Mouse (Mus musculus) embryonic facial prominence, embryonic 14.5 days (tissue): ENCODE measurements around the gene Radil. TPM values are rescaled to one million over a fixed set of nuclear protein-coding genes. Genes with fewer than 3 reads are reported as not detected.

Source experiments
- ATAC-seq: fragments of 200-750 bp; cut with Nextera tagmentation; 2 replicates; pipeline ENCODE4 v1.8.0; 2017; ENCODE audit warnings: low read depth, moderate number of reproducible peaks, moderate TSS enrichment
- DNase-seq: peaks from one replicate; pipeline ENCODE4 v3.0.0-alpha.2; 2015; ENCODE audit warnings: low spot score
- H3K27ac ChIP-seq: fragments of 300-500 bp; sonication (generic); replicated peaks from 2 replicates; pipeline ENCODE4 v1.5.1; 2014; ENCODE audit warnings: low read depth, mild to moderate bottlenecking, low read length, moderate library complexity
- H3K27me3 ChIP-seq: fragments of 300-500 bp; sonication (generic); replicated peaks from 2 replicates; pipeline ENCODE4 v1.6.1; 2014; ENCODE audit warnings: low read length; ENCODE audit not compliant: control insufficient read depth, insufficient read depth
- H3K36me3 ChIP-seq: fragments of 300-500 bp; sonication (generic); 2 replicates; pipeline ENCODE4 v1.6.1; 2014; ENCODE audit warnings: low read length, mixed read lengths; ENCODE audit not compliant: control insufficient read depth, insufficient read depth
- H3K4me1 ChIP-seq: fragments of 300-500 bp; sonication (generic); 2 replicates; pipeline ENCODE4 v1.6.1; 2014; ENCODE audit warnings: antibody characterized with exemption, low read length; ENCODE audit not compliant: control insufficient read depth, insufficient read depth
- H3K4me2 ChIP-seq: fragments of 300-500 bp; sonication (generic); 2 replicates; pipeline ENCODE4 v1.6.1; 2014; ENCODE audit warnings: low read depth, mild to moderate bottlenecking, low read length, moderate library complexity, mixed read lengths
- H3K4me3 ChIP-seq: fragments of 300-500 bp; sonication (generic); 2 replicates; pipeline ENCODE4 v1.5.1; 2014; ENCODE audit warnings: low read depth, mild to moderate bottlenecking, low read length
- H3K9ac ChIP-seq: fragments of 300-500 bp; sonication (generic); 2 replicates; pipeline ENCODE4 v1.6.1; 2014; ENCODE audit warnings: low read depth, mild to moderate bottlenecking, low read length, moderate library complexity, mixed read lengths
- H3K9me3 ChIP-seq: fragments of 300-500 bp; sonication (generic); 2 replicates; pipeline ENCODE4 v1.6.1; 2016; ENCODE audit warnings: low read length; ENCODE audit not compliant: control insufficient read depth
- WGBS: fragments of 180-500 bp; shearing (Covaris S2); extraction: QIAGEN DNeasy Blood & Tissue Kit; methylation state at CpG from one replicate; pipeline ENCODE4 v1.1.7; 2014; 5-methylcytosine and 5-hydroxymethylcytosine counted together
- polyA plus RNA-seq: library from polyadenylated mRNA; unstranded; fragments of >200 nt; fragmentation: Nextera tagmentation; extraction: Ambion mirVana; gene quantifications from 2 replicates; pipeline ENCODE4 v1.2.1, GENCODE M21; 2014

Gene Radil
- polyA plus RNA-seq, 1 experiment from 2014 or later = 5.4 TPM

DNA sequence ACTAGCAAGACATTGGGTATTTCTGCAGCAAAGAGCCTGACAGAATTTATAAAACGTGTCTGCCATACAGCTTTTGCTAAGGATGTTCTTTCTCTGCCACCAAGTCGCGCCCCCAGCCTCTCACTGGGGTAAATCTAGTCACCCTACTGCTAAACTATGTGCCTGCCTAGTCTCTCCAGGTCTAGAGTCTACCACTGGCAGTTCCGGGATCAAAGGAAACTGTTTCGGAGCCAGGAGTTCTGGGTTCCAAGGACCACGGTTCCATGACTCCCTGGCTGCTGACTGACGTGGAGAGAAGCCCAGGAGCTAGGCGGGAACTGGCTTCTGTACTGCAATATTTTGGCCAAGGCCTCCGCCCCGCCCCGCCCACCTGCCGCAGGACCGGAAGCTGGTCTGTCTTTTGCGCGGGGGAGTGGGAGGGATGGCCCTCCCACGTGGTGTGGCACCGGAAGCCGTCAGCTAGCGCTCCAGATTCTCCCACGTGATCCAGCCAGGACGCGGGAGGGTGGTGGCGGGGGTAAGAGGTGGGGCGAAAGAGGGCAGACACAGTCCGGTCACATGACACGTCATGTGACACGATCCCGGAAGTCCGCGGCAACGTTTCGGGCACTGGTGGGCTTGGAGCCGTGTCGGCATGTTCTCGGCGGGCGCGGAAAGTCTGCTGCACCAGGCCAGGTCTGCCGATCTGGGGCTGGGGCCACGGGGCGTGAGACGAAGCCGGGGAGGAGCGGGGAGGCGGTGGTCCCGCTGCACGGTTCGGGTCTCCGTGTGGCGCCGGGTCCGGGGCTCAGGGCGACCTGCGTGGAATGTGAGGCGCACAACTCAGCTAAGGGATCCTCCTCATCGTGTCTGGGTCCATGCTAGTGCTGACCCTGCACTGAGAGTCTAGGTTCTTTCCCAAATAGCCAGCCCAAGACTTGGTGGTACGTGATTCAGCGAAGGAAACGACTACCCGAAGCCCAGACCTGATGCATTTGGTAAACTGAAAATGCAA, 87.1 kb downstream of the Radil start, which contains the start of gene Ap5z1:
Ap5z1 (plus strand) TSS at position 484 of the 994 bp plus-strand sequence.
- peak; percentile 92 for ATAC-seq
- Histone ChIP-seq H3K9ac (peak within 1 kb of the TSS; percentile 77), H3K4me2 (peak within 1 kb of the TSS; percentile 72), H3K4me3 (peak within 1 kb of the TSS; percentile 86), H3K27me3 (no peaks in the 10 kb centered on the region), H3K4me1 (peaks cover 4% of the 10 kb centered on the region), H3K27ac (peak within 1 kb of the TSS; percentile 91), H3K9me3 (no peaks in the 10 kb centered on the region), H3K36me3 (peaks cover 42% of the 10 kb centered on the region)
- 2% methylated on average over 47 of the region's 60 CpGs for WGBS
- DNase-seq = peak; percentile 98

DNA sequence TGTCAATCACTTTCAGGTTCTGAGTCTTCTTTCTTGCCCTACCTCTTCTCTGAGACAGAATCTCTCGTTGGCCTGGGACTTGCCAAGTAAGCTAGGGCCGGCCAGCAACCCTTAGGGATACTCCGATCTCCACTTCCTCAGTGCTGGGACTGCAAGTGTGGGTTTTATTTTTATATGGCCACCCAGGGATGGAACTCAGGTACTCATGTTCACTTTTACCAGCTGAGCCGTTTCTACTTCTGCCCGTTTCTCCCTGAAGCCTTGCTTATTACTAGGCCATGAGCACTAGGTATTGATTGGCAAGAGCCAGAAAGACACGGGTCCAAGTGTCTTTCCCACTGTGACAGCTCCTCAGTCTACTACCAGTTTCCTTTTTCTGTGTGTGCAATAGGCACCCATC, 87.9 kb downstream of the Radil start:
- DNase-seq = no peak
- H3K9me3 ChIP-seq = no peaks in the 10 kb centered on the region
- peak overlapping the region; percentile 72 for H3K4me2 ChIP-seq
- H3K4me3 ChIP-seq = peak overlapping the region; percentile 86; the same call in 1 of the 2 replicates
- 83% methylated on average over 6 of the region's 6 CpGs for WGBS
- peaks cover 45% of the 10 kb centered on the region for H3K36me3 ChIP-seq
- H3K4me1 ChIP-seq = peaks cover 4% of the 10 kb centered on the region
- H3K9ac ChIP-seq = peak overlapping the region; percentile 63; the same call in 1 of the 2 replicates
- peak overlapping the region; percentile 91 for H3K27ac ChIP-seq
- ATAC-seq = no peak
- no peaks in the 10 kb centered on the region for H3K27me3 ChIP-seq

DNA sequence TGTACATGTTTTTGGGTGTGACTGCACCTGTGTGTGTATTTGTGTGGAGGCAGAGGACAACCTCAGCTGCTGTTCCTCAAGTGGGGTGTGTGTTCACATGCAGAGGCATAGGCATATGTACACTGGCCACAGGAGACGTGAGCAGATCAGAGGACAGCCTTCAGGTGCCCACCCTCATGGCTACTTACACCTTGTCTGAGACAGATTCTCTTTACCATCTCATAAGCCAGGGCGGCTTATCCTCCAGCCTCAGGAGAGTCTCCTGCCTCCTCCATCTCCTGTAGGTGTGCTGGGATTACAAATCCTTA, 88.3 kb downstream of the Radil start:
- H3K9ac ChIP-seq = no peak overlapping the region
- no peak overlapping the region for H3K27ac ChIP-seq
- peaks cover 4% of the 10 kb centered on the region for H3K4me1 ChIP-seq
- H3K27me3 ChIP-seq = no peaks in the 10 kb centered on the region
- no peaks in the 10 kb centered on the region for H3K9me3 ChIP-seq
- H3K4me2 ChIP-seq = no peak overlapping the region
- DNase-seq (no peak), ATAC-seq (no peak)
- H3K4me3 ChIP-seq = no peak overlapping the region
- H3K36me3 ChIP-seq = peaks cover 45% of the 10 kb centered on the region
- 96% methylated on average over 2 of the region's 2 CpGs for WGBS

DNA sequence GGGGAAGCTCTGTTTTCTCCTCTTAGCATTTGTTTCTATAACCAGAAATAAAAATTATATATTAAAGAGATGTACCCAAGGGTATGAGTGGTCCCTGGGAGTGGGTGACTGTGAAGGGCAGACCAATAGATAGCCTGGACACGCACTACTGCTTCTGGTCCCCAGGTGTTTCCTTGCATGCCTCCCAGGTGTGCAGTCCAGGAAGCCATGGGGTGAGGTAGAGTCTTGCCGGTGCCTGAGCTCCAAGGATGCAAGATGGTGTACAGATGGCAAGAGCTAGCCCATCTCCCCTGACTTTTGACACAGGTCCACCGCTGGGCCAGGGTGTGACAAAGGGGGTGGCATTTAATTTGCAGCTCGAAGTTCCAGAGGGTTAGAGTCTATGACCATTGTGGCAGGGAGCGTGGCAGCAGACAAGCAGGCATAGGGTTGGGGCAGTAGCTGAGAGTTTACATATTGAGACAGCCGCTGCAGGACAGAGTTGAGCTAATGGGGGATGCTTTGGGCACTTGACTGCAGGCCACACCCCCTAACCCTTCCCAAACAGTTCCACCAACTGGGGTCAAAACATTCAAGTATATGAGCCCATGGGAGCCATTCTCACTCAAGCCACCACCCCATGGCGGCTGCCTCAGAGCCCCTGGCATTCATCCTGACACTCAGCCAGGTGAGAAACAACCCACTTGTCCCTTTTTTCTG, 88.8 kb downstream of the Radil start:
- H3K9me3 ChIP-seq = no peaks in the 10 kb centered on the region
- ATAC-seq = no peak
- WGBS = 97% methylated on average over 6 of the region's 7 CpGs
- H3K27me3 ChIP-seq = no peaks in the 10 kb centered on the region
- peaks cover 4% of the 10 kb centered on the region for H3K4me1 ChIP-seq
- no peak overlapping the region for H3K27ac ChIP-seq
- DNase-seq = no peak
- no peak overlapping the region for H3K9ac ChIP-seq
- no peak overlapping the region for H3K4me3 ChIP-seq
- H3K36me3 ChIP-seq = peaks cover 46% of the 10 kb centered on the region
- H3K4me2 ChIP-seq = no peak overlapping the region

DNA sequence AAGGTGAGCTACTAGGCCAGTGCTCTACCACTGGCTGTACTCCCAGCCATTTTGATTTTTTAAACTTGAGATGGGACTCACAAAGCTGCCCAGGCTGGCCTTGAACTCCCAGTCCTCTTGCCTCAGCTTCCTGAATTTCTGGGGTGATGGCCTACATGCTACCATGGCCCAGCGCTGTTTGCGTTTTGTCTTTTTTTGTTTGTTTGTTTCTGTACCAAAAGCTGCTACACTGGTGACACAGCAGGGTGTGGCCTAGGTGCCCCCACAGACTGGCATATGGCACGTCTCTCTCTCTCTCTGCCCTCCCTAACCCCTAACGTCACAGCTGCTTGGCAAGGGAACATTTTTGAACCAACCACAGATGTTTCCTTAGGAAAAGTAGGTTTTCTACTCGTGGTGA, 91.1 kb downstream of the Radil start:
- Histone ChIP-seq H3K4me2 (no peak overlapping the region), H3K9ac (no peak overlapping the region), H3K36me3 (peaks cover 66% of the 10 kb centered on the region), H3K9me3 (no peaks in the 10 kb centered on the region), H3K27me3 (no peaks in the 10 kb centered on the region), H3K4me1 (peaks cover 4% of the 10 kb centered on the region), H3K27ac (peak overlapping the region; percentile 71; the same call in 1 of the 2 replicates), H3K4me3 (no peak overlapping the region)
- no peak for DNase-seq
- WGBS = 68% methylated on average over 5 of the region's 5 CpGs
- no peak for ATAC-seq

DNA sequence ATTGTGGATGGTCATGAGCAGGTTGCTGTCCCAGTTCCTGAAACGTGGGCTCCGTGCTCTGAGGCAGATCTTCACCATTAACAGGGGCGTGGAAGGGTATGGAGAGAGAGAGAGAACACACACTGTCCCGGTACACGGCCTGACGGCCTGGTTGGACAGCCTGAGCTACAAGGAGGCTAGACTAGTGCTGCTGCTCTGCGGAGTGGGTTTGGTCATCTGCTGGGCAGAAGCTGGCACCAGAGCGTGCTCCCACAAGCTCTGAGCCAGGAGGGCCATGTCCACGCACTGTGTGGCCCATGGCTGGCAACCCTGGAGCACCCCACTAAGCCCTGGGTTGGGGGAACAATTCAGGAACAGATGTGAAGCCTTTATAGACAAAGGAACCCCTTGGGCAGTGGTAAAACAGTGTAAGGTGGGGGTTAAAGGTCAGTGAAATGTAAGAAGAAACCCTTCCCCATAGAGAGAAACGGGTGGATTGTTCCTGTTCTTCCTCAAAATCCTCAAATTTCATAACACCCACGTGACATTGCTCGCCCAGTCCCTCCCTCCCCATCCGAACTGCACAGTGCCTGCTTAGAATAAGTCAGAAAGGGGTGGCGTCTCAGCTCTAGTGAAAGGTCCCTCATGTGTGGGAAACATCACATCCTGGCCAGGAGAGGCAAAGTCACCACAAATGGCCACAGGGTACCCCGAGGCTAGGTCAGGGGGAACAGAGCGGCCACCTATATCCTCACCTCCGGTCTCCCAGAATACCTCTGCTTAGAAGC, 91.9 kb downstream of the Radil start:
- H3K9ac ChIP-seq = 0 out of 2 replicates have a peak overlapping the region, but pooled peaks have one; percentile 5
- no peaks in the 10 kb centered on the region for H3K4me1 ChIP-seq
- H3K9me3 ChIP-seq = no peaks in the 10 kb centered on the region
- peaks cover 75% of the 10 kb centered on the region for H3K36me3 ChIP-seq
- ATAC-seq = no peak
- no peaks in the 10 kb centered on the region for H3K27me3 ChIP-seq
- H3K4me3 ChIP-seq = no peak overlapping the region
- WGBS = 82% methylated on average over 17 of the region's 17 CpGs
- peak; percentile 22 for DNase-seq
- 0 out of 2 replicates have a peak overlapping the region, but pooled peaks have one; percentile 33 for H3K27ac ChIP-seq
- H3K4me2 ChIP-seq = no peak overlapping the region

DNA sequence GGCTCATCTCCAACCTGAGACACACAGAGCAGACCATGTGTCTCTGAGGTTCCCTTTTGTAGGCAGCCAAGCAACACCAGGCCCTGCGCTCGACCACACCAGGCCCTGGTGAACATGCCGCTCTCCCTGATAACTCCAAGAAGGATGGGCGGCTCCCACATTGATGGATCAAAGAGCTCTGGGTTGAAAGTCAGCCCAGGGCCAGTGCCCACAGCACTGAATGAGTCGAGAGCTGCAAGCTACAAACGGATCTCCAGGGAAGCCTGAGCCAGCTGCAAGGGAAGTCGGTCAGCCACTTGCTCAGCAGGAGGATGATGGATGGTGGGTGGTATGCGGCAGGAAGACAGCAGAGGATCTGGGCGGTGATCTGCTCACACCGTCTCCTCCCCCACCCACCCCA, 93.6 kb downstream of the Radil start:
- Histone ChIP-seq H3K36me3 (peaks cover 88% of the 10 kb centered on the region), H3K27ac (no peak overlapping the region), H3K4me1 (no peaks in the 10 kb centered on the region), H3K9me3 (no peaks in the 10 kb centered on the region), H3K9ac (no peak overlapping the region), H3K27me3 (no peaks in the 10 kb centered on the region), H3K4me2 (no peak overlapping the region), H3K4me3 (no peak overlapping the region)
- WGBS = 65% methylated on average over 8 of the region's 10 CpGs
- DNase-seq (no peak), ATAC-seq (no peak)

DNA sequence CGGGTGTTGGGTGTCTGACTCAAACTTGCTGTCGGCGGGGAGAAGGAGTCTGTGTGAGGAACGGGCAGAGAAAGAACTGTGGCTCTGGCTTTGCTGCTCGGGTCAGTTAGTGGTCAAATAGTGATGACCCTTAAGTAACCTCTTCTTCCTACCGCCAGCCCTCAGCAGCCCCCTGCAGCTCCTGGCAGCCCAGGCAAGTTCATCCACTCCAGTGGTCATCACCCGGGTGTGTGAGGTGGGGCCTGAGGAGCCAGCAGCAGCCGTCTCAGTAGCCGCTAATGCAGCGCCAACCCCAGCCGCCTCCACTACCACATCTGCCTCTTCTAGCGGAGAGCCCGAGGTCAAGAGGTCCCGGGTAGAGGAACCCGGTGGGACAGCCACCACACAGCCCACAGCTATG, 94.6 kb downstream of the Radil start:
- Histone ChIP-seq H3K9me3 (no peaks in the 10 kb centered on the region), H3K9ac (no peak overlapping the region), H3K36me3 (peaks cover 88% of the 10 kb centered on the region), H3K27ac (no peak overlapping the region), H3K4me2 (no peak overlapping the region), H3K4me1 (no peaks in the 10 kb centered on the region), H3K27me3 (no peaks in the 10 kb centered on the region), H3K4me3 (no peak overlapping the region)
- ATAC-seq (no peak), DNase-seq (no peak)
- WGBS = 69% methylated on average over 15 of the region's 15 CpGs
